Mouse (Mus musculus): ENCODE measurements around the gene Olfr1262. TPM values are rescaled to one million over a fixed set of nuclear protein-coding genes. Genes with fewer than 3 reads are reported as not detected.

The Olfr1262 gene
- total and polyA plus RNA-seq, 2 experiments from 2014 or later = not detected

DNA sequence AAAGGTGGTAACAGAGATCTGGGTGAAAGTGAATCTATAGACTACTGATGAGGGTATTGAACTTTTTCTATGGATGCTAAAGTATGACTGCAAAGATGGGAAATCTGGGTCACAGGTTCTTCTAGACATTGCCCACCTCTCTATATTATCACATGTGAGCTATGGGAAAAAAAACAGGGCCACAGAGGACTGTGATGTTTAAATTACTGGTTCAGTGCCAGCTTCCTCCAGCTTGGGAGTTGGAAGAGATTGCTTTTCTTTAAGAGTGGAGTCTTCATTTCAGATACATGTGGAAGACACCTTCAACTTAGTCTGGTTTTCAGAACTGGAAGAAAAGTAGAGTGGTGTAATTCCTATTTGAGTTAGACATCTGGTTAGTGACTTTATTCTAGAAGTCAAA, 35.1 kb downstream of the Olfr1262 start, which contains the start of gene Olfr1265:
Gene Olfr1265, plus strand, starts transcription at position 301 of the 400 bp plus-strand sequence.
- no peaks in the 10 kb centered on the region for H3K36me3 ChIP-seq (replicated peaks; ENCODE audit: control insufficient read depth, insufficient read depth, low read length)
- TF ChIP-seq EP300 (IDR thresholded peaks at IDR 0.05; ENCODE audit: low read depth) = no peak
- TF ChIP-seq CTCF (IDR thresholded peaks at IDR 0.05; ENCODE audit: low read depth) = no peak
- H3K27ac ChIP-seq (ENCODE audit: low read depth) = no peak within 1 kb of the TSS
- ATAC-seq (ENCODE audit: insufficient read depth, low read depth) (no peak), DNase-seq (ENCODE audit: low spot score) (no peak)
- no peak within 1 kb of the TSS for H3K9ac ChIP-seq (replicated peaks; ENCODE audit: low read depth, low read length)
- no peaks in the 10 kb centered on the region for H3K9me3 ChIP-seq (replicated peaks; ENCODE audit: control insufficient read depth, low read length)
- no peak within 1 kb of the TSS for H3K4me3 ChIP-seq (ENCODE audit: low read depth, low read length)
- no peaks in the 10 kb centered on the region for H3K27me3 ChIP-seq (ENCODE audit: control insufficient read depth, insufficient read depth, low read length)
- H3K4me1 ChIP-seq (ENCODE audit: control insufficient read depth, insufficient read depth) = no peaks in the 10 kb centered on the region
- H3K4me2 ChIP-seq (ENCODE audit: low read depth, low read length) = no peak within 1 kb of the TSS

Other genes with a start within 250 kb of the Olfr1262 start
- not detected in 2 replicates for gene Olfr1253, start 243.1 kb upstream of the Olfr1262 start, total RNA-seq (2014; rRNA removed; ENCODE audit: low replicate concordance)
- not detected in 2 replicates for gene Olfr1253, start 243.1 kb upstream of the Olfr1262 start, polyA plus RNA-seq (2015; fragmentation: Nextera tagmentation; extraction: Ambion mirVana)
- gene Olfr1254, start 206.5 kb upstream of the Olfr1262 start, total RNA-seq (2014; rRNA removed; ENCODE audit: low replicate concordance) = not detected in 2 replicates
- gene Olfr1254, start 206.5 kb upstream of the Olfr1262 start, polyA plus RNA-seq (2015; fragmentation: Nextera tagmentation; extraction: Ambion mirVana) = not detected in 2 replicates
- not detected in 2 replicates for gene Olfr1255, start 188.1 kb upstream of the Olfr1262 start, total RNA-seq (2014; rRNA removed; ENCODE audit: low replicate concordance)
- not detected in 2 replicates for gene Olfr1255, start 188.1 kb upstream of the Olfr1262 start, polyA plus RNA-seq (2015; fragmentation: Nextera tagmentation; extraction: Ambion mirVana)
- not detected in 2 replicates for gene Olfr1256, start 158.6 kb upstream of the Olfr1262 start, total RNA-seq (2014; rRNA removed; ENCODE audit: low replicate concordance)
- gene Olfr1256, start 158.6 kb upstream of the Olfr1262 start, polyA plus RNA-seq (2015; fragmentation: Nextera tagmentation; extraction: Ambion mirVana) = not detected in 2 replicates
- not detected in 2 replicates for gene Olfr48, start 151.9 kb upstream of the Olfr1262 start, total RNA-seq (2014; rRNA removed; ENCODE audit: low replicate concordance)
- not detected in 2 replicates for gene Olfr48, start 151.9 kb upstream of the Olfr1262 start, polyA plus RNA-seq (2015; fragmentation: Nextera tagmentation; extraction: Ambion mirVana)
- not detected in 2 replicates for gene Olfr1257, start 121.7 kb upstream of the Olfr1262 start, total RNA-seq (2014; rRNA removed; ENCODE audit: low replicate concordance)
- gene Olfr1257, start 121.7 kb upstream of the Olfr1262 start, polyA plus RNA-seq (2015; fragmentation: Nextera tagmentation; extraction: Ambion mirVana) = not detected in 2 replicates
- not detected in 2 replicates for gene Olfr1258, start 72.8 kb upstream of the Olfr1262 start, total RNA-seq (2014; rRNA removed; ENCODE audit: low replicate concordance)
- gene Olfr1258, start 72.8 kb upstream of the Olfr1262 start, polyA plus RNA-seq (2015; fragmentation: Nextera tagmentation; extraction: Ambion mirVana) = not detected in 2 replicates
- gene Olfr1259, start 51.5 kb upstream of the Olfr1262 start, total RNA-seq (2014; rRNA removed; ENCODE audit: low replicate concordance) = not detected in 2 replicates
- not detected in 2 replicates for gene Olfr1259, start 51.5 kb upstream of the Olfr1262 start, polyA plus RNA-seq (2015; fragmentation: Nextera tagmentation; extraction: Ambion mirVana)
- not detected in 2 replicates for gene Olfr1260, start 25.8 kb upstream of the Olfr1262 start, total RNA-seq (2014; rRNA removed; ENCODE audit: low replicate concordance)
- gene Olfr1260, start 25.8 kb upstream of the Olfr1262 start, polyA plus RNA-seq (2015; fragmentation: Nextera tagmentation; extraction: Ambion mirVana) = not detected in 2 replicates
- not detected in 2 replicates for gene Olfr1261, start 8.9 kb upstream of the Olfr1262 start, total RNA-seq (2014; rRNA removed; ENCODE audit: low replicate concordance)
- gene Olfr1261, start 8.9 kb upstream of the Olfr1262 start, polyA plus RNA-seq (2015; fragmentation: Nextera tagmentation; extraction: Ambion mirVana) = not detected in 2 replicates
- gene Olfr1263, start 12.0 kb downstream of the Olfr1262 start, total RNA-seq (2014; rRNA removed; ENCODE audit: low replicate concordance) = not detected in 2 replicates
- gene Olfr1263, start 12.0 kb downstream of the Olfr1262 start, polyA plus RNA-seq (2015; fragmentation: Nextera tagmentation; extraction: Ambion mirVana) = not detected in 2 replicates
- not detected in 2 replicates for gene Olfr1264, start 25.4 kb downstream of the Olfr1262 start, total RNA-seq (2014; rRNA removed; ENCODE audit: low replicate concordance)
- gene Olfr1264, start 25.4 kb downstream of the Olfr1262 start, polyA plus RNA-seq (2015; fragmentation: Nextera tagmentation; extraction: Ambion mirVana) = not detected in 2 replicates
- gene Olfr1265, start 35.2 kb downstream of the Olfr1262 start, total RNA-seq (2014; rRNA removed; ENCODE audit: low replicate concordance) = not detected in 2 replicates
- gene Olfr1265, start 35.2 kb downstream of the Olfr1262 start, polyA plus RNA-seq (2015; fragmentation: Nextera tagmentation; extraction: Ambion mirVana) = not detected in 2 replicates
- gene Olfr140, start 63.4 kb downstream of the Olfr1262 start, total RNA-seq (2014; rRNA removed; ENCODE audit: low replicate concordance) = not detected in 2 replicates
- not detected in 2 replicates for gene Olfr140, start 63.4 kb downstream of the Olfr1262 start, polyA plus RNA-seq (2015; fragmentation: Nextera tagmentation; extraction: Ambion mirVana)
- not detected in 2 replicates for gene Olfr1269, start 121.3 kb downstream of the Olfr1262 start, total RNA-seq (2014; rRNA removed; ENCODE audit: low replicate concordance)
- gene Olfr1269, start 121.3 kb downstream of the Olfr1262 start, polyA plus RNA-seq (2015; fragmentation: Nextera tagmentation; extraction: Ambion mirVana) = not detected in 2 replicates
- not detected in 2 replicates for gene Olfr32, start 142.2 kb downstream of the Olfr1262 start, total RNA-seq (2014; rRNA removed; ENCODE audit: low replicate concordance)
- not detected in 2 replicates for gene Olfr32, start 142.2 kb downstream of the Olfr1262 start, polyA plus RNA-seq (2015; fragmentation: Nextera tagmentation; extraction: Ambion mirVana)
- not detected in 2 replicates for gene Olfr1270, start 152.9 kb downstream of the Olfr1262 start, total RNA-seq (2014; rRNA removed; ENCODE audit: low replicate concordance)
- gene Olfr1270, start 152.9 kb downstream of the Olfr1262 start, polyA plus RNA-seq (2015; fragmentation: Nextera tagmentation; extraction: Ambion mirVana) = not detected in 2 replicates
- not detected in 2 replicates for gene Olfr1506, start 224.3 kb downstream of the Olfr1262 start, total RNA-seq (2014; rRNA removed; ENCODE audit: low replicate concordance)
- not detected in 2 replicates for gene Olfr1506, start 224.3 kb downstream of the Olfr1262 start, polyA plus RNA-seq (2015; fragmentation: Nextera tagmentation; extraction: Ambion mirVana)

All from heart, postnatal 0 days (tissue).